Mouse (Mus musculus): ENCODE measurements around the gene Chaf1a. TPM values are rescaled to one million over a fixed set of nuclear protein-coding genes. Genes with fewer than 3 reads are reported as not detected.

Gene Chaf1a
- total and polyA plus RNA-seq, 3 experiments = 0.45 to 1.3 (median 0.99) TPM

DNA sequence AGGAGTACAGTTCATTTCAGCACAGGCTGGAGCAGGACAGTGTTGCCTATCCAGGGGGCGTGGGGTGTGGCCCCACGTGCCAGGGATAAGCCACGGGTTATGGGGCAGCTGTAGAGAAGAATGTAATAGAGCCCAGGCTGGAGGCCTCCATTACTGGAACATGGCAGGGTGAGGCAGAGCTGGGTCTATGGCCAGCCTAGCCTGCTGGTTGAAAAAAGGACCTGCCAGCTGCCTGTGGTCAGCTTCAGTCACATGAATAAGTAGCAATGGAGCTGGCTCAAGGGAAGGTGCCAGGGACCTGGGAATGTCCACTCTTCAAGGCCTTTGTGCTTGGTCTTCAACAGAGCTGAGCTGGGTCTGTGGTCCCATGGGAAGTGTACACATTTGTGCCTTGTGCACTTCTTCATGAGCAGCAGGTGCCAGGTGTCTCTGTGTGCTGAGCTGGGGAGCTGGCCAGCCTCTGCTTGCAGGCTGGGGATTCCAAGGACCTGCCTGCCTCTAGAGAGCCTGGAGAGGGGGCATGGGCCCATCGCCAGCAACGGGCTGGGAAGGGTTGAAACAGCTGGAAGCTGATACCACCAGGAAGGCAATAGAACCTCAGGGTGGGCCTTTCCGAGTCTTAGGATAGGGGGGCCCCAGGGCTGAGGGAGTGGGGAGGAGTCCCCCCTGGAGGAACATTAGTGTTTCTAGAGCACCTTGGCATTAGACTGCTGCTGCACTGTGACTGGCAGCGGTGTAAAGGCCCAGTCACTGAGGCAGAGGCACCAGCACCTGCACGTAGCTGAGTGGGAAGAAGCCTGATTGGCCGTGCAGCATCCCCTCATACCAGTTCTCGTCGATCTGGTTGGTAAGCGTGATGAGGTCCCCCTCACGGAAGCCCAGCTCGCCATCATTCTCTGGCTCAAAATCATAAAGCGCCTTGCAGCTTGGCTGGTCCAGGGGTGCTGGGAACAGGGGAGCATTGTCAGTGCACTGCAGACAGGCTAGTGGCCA lies 23.1 kb upstream of the Chaf1a start:
- peaks cover 6% of the 10 kb centered on the region for H3K4me1 ChIP-seq (ENCODE audit: control insufficient read depth, insufficient read depth, low read length)
- TF ChIP-seq CTCF (IDR thresholded peaks at IDR 0.05) = no peak
- no peak for TF ChIP-seq EP300 (IDR thresholded peaks at IDR 0.05; ENCODE audit: insufficient read depth, low read depth, low read length)
- no peak for TF ChIP-seq POLR2A (IDR thresholded peaks at IDR 0.05; ENCODE audit: insufficient read depth, low read depth, low read length)
- WGBS = 81% methylated on average over 15 of the region's 15 CpGs
- no peak overlapping the region for H3K27ac ChIP-seq
- no peak overlapping the region for H3K9ac ChIP-seq (ENCODE audit: low read depth, low read length)
- no peak overlapping the region for H3K4me3 ChIP-seq
- H3K36me3 ChIP-seq (ENCODE audit: control insufficient read depth, insufficient read depth, low read length) = no peaks in the 10 kb centered on the region
- intact Hi-C loops (cut with DNase I) = no loop called here
- H3K27me3 ChIP-seq (ENCODE audit: control insufficient read depth, insufficient read depth, low read length) = no peaks in the 10 kb centered on the region
- H3K79me2 ChIP-seq (replicated peaks; ENCODE audit: control insufficient read depth, insufficient read depth, low read length) = peaks cover 2% of the 10 kb centered on the region; the same call in 1 of the 2 replicates
- DNase-seq = no peak

DNA sequence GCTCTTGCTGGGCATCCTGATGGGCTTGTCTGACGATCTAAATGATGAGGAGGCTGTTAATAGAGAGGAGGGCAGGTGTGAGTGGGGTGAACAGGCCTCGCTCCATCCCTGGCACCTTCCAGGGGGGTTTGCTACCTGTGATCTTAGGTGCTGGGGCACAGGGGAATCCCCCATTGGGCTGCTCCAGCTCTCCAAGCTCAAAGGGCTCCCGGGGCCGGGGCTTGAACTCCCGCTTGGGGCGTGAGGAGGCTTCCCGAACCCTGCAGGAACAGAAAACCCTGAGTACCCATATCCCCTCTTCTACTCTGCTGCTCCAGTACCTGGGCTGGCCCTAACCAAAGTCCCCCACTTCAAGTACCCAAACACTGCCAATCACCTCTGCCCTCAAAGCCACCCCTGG lies 22.4 kb upstream of the Chaf1a start:
- H3K4me1 ChIP-seq (ENCODE audit: control insufficient read depth, insufficient read depth, low read length) = peaks cover 11% of the 10 kb centered on the region
- H3K79me2 ChIP-seq (replicated peaks; ENCODE audit: control insufficient read depth, insufficient read depth, low read length) = peaks cover 2% of the 10 kb centered on the region; the same call in 1 of the 2 replicates
- no peak overlapping the region for H3K4me3 ChIP-seq
- TF ChIP-seq EP300 (IDR thresholded peaks at IDR 0.05; ENCODE audit: insufficient read depth, low read depth, low read length) = no peak
- no peak for TF ChIP-seq CTCF (IDR thresholded peaks at IDR 0.05)
- TF ChIP-seq POLR2A (IDR thresholded peaks at IDR 0.05; ENCODE audit: insufficient read depth, low read depth, low read length) = no peak
- no peak for DNase-seq
- WGBS = 87% methylated on average over 7 of the region's 7 CpGs
- H3K27ac ChIP-seq = no peak overlapping the region
- no peak overlapping the region for H3K9ac ChIP-seq (ENCODE audit: low read depth, low read length)
- intact Hi-C loops (cut with DNase I) = no loop called here
- H3K27me3 ChIP-seq (ENCODE audit: control insufficient read depth, insufficient read depth, low read length) = no peaks in the 10 kb centered on the region
- H3K36me3 ChIP-seq (ENCODE audit: control insufficient read depth, insufficient read depth, low read length) = no peaks in the 10 kb centered on the region

DNA sequence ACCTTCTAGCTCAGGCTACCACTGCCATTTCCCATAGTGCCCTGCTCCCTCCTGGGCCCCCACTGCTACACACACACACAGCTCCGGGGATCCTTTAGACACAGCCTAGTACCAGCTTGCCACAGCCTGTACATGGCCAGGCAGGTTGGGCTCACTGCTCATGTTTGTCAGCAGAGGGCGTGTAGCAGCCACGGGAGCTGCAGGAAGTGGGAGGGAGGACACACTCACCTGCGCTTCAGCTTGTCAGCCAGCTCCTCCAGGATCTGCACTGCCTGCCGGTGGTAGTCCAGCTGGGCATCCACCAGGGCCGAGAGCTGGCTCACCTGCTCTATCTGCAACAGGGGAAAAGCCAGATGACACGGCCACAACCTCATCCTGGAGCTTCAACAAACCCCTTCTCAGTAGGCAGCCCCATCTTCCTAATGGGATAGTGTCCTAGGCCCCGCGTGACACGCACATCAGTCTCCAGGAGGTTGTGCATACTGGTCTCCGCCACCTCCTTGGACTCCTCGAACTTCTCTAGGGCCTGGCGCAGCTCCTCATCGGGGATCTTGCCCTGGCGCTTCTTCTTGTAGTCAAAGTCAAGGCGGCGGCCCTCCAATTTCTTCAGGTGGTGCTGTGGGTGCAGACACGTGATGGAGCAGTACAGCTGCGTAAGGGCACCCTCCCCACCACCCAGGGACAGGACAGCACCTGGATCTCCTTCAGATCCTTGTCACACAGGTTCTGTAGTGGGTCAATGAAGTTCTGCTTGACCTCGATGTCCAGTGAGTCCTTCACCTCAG lies 21.7 kb upstream of the Chaf1a start:
- Histone ChIP-seq H3K36me3 (ENCODE audit: control insufficient read depth, insufficient read depth, low read length) (no peaks in the 10 kb centered on the region), H3K4me1 (ENCODE audit: control insufficient read depth, insufficient read depth, low read length) (peaks cover 17% of the 10 kb centered on the region), H3K79me2 (replicated peaks; ENCODE audit: control insufficient read depth, insufficient read depth, low read length) (peaks cover 2% of the 10 kb centered on the region; the same call in 1 of the 2 replicates), H3K9ac (ENCODE audit: low read depth, low read length) (no peak overlapping the region), H3K4me3 (no peak overlapping the region), H3K27me3 (ENCODE audit: control insufficient read depth, insufficient read depth, low read length) (no peaks in the 10 kb centered on the region), H3K27ac (no peak overlapping the region)
- intact Hi-C loops (cut with DNase I) = no loop called here
- TF ChIP-seq CTCF (IDR thresholded peaks at IDR 0.05) (peak; percentile 67), POLR2A (IDR thresholded peaks at IDR 0.05; ENCODE audit: insufficient read depth, low read depth, low read length) (no peak), EP300 (IDR thresholded peaks at IDR 0.05; ENCODE audit: insufficient read depth, low read depth, low read length) (no peak)
- DNase-seq = peak in 1 of 2 experiments; percentile 46
- 67% methylated on average over 20 of the region's 20 CpGs for WGBS

DNA sequence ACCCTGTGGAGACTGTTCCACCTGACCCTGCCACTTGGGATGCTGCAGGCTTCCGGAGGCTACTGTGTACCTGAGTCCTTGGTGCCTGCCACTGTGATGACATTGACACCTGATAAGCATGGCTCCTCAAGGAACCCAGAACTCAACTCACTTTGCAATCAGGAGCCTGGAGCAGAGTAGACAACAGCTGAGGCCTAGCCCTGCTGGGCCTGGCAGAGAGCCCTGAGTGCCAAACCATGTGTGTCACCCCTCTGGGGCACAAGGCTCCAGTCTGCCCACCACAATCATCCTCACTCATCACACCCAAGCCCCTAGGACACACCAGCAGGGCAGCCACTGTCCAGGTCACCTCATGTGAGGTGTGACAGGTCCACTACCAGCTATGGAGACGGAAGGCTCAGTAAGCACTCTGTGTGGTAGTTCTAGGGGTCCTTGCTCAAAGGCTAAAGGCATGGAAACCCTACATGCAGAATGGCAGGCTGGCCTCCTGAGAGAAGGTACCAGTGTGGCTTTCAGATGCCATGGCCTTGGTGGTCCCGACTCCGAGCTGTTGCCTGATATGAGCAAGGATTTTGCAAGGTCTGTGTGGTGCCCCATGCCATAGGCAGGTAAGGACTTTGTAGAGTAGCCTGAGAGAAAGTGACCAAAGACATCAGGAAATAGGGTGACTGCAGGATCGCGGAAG lies 19.7 kb upstream of the Chaf1a start:
- Histone ChIP-seq H3K27me3 (ENCODE audit: control insufficient read depth, insufficient read depth, low read length) (no peaks in the 10 kb centered on the region), H3K36me3 (ENCODE audit: control insufficient read depth, insufficient read depth, low read length) (no peaks in the 10 kb centered on the region), H3K4me1 (ENCODE audit: control insufficient read depth, insufficient read depth, low read length) (peaks cover 34% of the 10 kb centered on the region), H3K79me2 (replicated peaks; ENCODE audit: control insufficient read depth, insufficient read depth, low read length) (peaks cover 2% of the 10 kb centered on the region; the same call in 1 of the 2 replicates), H3K4me3 (no peak overlapping the region), H3K9ac (ENCODE audit: low read depth, low read length) (no peak overlapping the region), H3K27ac (no peak overlapping the region)
- intact Hi-C loops (cut with DNase I) = no loop called here
- DNase-seq = no peak
- TF ChIP-seq POLR2A (IDR thresholded peaks at IDR 0.05; ENCODE audit: insufficient read depth, low read depth, low read length) (no peak), EP300 (IDR thresholded peaks at IDR 0.05; ENCODE audit: insufficient read depth, low read depth, low read length) (no peak), CTCF (IDR thresholded peaks at IDR 0.05) (no peak)
- WGBS = 89% methylated on average over 6 of the region's 6 CpGs

DNA sequence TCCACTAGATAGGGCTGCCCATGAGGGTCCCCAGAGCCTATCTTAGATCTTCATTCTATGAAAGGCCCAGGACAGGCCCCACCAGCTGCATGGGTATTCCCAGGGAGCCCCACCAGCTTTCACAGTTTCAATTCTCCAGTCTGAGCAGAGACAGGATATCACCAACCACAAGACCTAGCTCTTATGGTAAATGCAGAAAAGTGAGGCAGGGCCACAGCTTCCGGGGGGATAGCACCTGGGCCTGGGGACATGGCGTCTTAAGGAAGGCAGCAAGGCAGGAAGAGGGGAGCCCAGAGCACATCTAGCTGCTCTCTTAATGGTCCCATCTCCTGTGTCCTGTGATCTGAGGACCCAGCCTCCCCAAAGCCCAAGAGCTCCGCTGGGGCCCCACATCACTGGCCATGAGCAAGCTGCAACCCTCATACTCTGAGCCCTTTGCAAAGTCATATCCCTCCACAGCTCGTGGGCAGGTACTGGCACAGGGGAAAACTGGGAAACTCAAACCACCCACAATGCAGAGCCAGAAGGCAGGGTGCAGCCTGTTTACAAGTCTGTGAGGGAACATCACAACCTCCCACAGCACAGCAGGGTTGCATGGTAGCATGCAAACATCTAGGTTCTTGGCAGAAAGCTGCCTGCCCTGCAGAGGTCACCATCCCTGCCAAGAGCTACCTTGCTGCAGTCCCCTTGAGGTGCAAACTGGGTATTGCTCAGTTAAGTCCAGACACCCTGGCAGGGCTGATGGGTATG lies 18.9 kb upstream of the Chaf1a start:
- no peak for DNase-seq
- peaks cover 40% of the 10 kb centered on the region for H3K4me1 ChIP-seq (ENCODE audit: control insufficient read depth, insufficient read depth, low read length)
- no peak overlapping the region for H3K4me3 ChIP-seq
- no peaks in the 10 kb centered on the region for H3K27me3 ChIP-seq (ENCODE audit: control insufficient read depth, insufficient read depth, low read length)
- H3K79me2 ChIP-seq (replicated peaks; ENCODE audit: control insufficient read depth, insufficient read depth, low read length) = peaks cover 3% of the 10 kb centered on the region
- no peak overlapping the region for H3K27ac ChIP-seq
- 82% methylated on average over 4 of the region's 4 CpGs for WGBS
- intact Hi-C loops (cut with DNase I) = no loop called here
- no peaks in the 10 kb centered on the region for H3K36me3 ChIP-seq (ENCODE audit: control insufficient read depth, insufficient read depth, low read length)
- H3K9ac ChIP-seq (ENCODE audit: low read depth, low read length) = no peak overlapping the region
- TF ChIP-seq POLR2A (IDR thresholded peaks at IDR 0.05; ENCODE audit: insufficient read depth, low read depth, low read length) = no peak
- TF ChIP-seq EP300 (IDR thresholded peaks at IDR 0.05; ENCODE audit: insufficient read depth, low read depth, low read length) = no peak
- TF ChIP-seq CTCF (IDR thresholded peaks at IDR 0.05) = no peak
